Mouse (Mus musculus) urinary bladder, postnatal 36 days (tissue): ENCODE measurements around the gene Eif4b.
"Not testable (repeated sequence)": the region's sequence is repeated elsewhere in the genome, so short reads cannot be mapped to it uniquely, and the experiment has no call there.

ENCODE experiments used
- DNase-seq, 2 experiments: peaks; one replicate each; pipeline ENCODE4 v3.0.0; 2022; ENCODE audit warnings: low spot score in 2 of 2, mixed read lengths in 1 of 2

Gene Eif4b

DNA sequence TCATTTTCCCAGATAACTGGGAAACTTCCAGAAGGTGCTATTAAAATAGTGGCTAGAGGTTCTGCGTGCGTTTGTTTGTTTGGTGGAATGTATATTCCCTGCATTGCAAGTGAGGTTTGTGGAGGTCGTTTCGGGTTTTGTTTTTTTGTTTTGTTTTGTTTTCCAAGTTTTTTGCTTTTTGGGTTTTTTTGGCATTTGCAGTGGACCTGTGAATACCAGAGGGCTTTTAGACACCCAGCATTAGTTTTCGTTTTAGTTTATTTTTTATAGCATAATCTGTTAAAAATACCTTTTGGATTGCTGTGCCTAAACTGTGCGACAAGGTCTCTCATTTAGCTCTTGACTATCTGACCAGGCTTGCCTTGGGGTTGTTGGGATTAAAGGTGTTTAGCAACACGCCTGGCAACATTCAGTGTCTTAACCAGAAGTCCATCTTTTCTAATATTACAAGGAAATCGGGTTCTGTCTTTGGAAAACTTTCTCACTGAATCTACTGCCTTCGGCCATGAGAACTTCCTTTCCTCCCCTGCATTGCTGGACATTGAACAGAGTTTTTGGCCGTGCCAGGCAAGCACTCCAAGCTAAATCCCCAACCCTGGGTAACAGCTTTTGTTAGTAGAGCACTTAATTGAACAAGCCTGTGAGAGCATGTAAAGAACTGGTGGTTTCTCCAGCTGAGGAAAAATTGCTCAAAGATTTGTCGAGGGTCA, 1.5 kb downstream of the Eif4b start:
- no peak for DNase-seq

DNA sequence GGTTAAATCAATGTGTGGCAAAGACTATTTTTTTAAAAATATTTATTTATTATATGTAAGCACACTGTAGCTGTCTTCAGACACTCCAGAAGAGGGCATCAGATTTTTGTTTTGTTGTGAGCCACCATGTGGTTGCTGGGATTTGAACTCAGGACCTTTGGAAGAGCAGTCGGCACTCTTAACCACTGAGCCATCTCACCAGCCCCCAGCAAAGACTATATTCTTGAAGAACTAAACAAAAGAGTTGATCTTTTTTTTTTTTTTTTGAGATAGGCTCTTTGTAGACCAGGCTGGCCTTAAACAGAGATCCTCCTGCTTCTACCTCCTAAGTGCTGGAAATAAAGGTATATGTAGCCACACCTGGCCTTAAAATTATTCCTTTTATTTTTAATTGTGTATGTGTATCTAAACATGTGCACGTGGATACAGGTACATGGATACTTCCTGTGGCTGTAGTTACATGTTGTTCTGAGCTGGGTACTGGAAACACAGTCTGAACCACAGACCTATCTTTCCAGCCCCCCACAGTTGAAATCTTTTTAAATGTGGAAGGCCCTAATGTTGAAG, 3.6 kb downstream of the Eif4b start:
- DNase-seq, result no peak

DNA sequence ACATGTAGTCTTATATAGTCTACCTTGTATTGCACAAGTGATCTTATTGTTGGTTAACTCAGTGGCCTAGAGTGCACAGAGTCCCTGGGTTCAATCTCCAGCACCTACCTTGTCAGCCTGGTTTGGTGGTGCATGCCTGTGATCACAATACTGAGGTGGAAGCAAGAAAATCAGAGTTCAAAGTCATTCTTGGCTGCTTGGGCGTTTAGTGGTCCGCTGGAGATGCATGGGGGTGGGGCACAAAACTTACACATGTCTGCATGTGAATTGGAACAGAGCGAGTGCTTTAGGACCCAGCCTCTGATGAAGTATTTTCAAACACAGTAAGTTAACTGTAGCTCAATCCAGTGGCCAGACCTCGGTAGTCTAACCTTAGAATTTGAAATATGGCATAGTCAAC, 5.6 kb downstream of the Eif4b start:
- no peak for DNase-seq

DNA sequence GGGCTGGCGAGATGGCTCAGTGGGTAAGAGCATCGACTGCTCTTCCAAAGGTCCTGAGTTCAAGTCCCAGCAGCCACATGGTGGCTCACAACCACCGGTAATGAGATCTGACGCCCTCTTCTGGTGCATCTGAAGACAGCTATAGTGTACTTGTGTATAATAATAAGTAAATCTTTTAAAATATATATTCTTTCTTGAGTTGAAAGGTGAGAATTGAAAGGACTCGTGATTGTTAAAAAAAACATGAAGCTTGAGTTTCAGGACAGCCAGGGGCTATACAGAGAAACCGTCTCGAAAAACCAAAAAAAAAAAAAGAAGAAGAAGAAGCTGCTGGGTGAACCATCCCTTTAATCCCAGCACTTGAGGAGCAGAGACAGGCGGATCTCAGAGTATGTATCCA, 6.4 kb downstream of the Eif4b start:
- not testable (repeated sequence) for DNase-seq

DNA sequence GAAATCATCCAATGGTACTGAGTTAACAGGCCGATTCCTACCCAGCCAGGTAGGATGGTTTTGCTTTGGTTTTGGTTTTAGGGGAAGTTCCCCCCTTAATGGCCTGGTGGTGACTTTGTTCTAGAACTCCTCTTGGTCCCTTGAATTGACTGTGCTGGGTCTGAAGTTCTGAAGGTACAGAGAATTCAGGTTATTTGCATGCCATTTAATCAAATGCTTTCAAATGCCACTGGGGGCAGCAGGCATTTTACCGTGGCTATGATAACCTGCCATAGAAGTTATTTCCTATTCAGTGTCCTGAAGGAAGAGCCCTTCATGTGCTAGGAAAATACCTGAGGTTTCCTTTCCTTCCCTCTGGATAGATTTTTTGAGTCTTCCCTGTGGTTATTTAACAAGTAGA, 6.9 kb downstream of the Eif4b start:
- no peak for DNase-seq

DNA sequence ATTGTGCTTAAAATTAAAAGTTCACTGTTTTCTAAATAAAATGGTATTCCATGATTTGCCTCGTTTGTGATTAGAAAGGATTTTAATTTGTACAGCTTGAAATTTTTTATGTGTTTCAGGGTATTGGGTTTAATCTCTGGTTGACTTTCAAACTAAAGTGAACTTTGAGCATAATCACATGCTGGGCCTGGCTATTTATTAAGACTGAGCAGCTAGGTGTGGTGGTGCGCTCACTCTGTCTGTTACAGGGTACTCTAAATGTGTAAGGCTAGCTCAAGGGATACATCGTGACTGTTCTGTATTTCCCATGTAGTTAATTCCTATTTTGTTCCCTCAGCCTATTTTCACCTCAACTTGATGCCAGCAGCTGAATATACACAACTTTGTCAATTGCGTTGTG, 8.6 kb downstream of the Eif4b start:
- DNase-seq, result no peak

DNA sequence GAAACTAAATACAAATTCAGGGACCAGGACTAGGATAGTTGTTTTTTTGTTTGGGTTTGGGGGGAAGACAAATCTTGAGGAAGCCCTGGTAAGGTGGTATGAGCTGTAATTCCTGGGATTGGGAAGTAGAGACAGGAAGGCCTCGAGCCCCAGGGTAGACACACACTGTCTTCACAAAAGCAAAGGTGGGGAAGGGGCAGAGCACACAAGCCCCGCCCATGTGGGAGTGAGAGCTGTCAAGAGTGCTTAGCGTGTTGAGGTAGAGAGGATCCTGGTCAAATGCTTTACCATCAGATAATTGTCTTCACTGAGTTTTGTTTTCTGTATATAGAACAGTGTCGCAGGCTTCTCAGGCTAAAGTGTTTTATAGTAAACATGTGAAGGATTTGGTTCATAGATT, 9.5 kb downstream of the Eif4b start:
- DNase-seq, result no peak

DNA sequence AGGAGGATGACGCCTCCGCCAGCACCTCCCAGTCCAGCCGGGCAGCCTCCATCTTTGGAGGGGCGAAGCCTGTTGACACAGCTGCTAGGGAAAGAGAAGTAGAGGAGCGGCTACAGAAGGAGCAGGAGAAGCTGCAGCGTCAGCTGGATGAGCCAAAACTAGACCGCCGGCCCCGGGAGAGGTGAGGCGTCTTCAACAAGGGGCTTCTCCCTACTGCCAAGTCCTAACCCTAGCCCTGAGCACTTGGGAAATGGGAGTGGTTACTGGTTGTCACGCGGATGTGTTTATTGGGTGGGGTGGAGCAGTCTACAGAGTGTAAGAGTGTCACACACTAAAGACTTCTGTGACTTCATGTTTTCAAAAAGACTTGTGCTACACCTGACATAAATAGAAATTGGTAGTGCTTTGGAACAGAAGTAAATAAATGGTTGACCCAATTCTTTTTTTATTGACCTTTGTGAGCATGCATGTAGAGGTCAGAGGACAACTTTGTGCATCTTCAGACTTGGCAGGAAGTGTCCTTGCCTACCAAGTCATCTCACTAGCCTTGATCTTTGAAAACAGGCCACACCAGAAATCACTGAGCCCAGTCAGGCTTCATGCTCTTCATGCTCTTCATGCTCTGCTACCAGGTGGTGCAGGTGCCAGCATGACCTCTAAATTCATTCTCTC, 16.5 kb downstream of the Eif4b start:
- DNase-seq, result no peak

DNA sequence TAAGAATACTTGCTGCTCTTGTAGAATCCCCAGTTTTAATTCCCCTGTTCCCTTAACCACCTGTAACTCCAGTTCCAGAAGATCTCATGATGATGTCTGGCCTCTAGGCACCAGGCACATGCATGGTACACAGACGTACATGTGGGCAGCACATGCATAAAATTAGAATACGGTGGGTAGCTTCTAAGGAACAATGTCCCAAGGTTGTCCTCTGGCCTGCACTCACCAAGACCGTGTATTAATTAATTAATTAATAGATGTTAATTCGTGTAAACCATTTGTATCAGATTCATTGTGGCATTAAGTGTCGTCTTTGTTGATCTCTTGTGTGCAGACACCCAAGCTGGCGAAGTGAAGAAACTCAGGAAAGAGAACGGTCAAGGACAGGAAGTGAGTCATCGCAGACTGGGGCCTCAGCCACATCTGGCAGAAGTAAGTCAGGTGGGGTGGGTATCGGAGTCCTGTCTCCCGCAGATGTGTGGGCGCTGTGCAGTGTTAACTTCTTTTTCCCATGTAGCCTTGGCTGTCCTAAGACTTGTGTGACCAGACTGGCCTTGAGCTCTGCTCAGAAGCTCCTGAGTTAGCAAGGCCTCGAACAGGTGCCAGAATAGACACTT, 17.6 kb downstream of the Eif4b start:
- DNase-seq, result no peak

DNA sequence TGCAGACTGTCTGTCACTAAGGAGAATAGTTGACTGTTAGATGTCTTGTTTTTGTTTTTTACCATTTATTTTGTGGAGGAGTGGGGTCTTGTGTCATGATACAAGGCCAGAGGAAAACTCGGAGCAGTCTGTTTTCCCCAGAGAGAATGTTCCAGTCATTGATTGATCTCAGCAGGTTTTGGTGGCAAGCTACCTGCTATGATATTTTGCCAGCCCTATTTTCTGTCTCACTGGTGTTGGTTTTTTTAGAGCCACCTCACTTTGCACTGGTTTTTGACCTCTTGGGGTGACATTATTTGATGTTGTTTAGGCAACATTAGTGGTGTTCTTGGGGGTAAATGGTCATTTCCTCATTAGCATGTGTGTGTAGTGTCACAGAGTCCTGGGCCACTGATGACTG, 18.1 kb downstream of the Eif4b start:
- DNase-seq, result no peak

DNA sequence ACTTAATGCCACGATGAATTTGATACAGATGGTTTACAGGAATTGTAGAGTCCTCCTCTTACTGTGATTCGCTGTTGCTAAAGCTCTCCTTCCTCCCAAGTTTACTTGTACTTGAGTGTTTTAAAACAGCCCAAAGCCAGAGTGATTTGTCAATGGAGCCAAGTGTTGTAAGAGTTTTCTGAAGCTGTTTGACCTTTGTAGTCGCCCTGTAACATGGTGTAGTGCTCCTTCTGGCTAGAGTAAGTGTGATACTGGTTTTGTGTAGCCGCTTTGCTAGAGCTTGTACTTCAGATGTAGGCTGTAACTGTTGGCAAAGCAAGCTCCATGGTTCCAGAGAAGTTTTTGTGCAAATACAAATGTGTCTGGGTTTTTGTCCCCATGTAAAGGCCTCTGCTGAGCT, 18.6 kb downstream of the Eif4b start:
- no peak for DNase-seq

DNA sequence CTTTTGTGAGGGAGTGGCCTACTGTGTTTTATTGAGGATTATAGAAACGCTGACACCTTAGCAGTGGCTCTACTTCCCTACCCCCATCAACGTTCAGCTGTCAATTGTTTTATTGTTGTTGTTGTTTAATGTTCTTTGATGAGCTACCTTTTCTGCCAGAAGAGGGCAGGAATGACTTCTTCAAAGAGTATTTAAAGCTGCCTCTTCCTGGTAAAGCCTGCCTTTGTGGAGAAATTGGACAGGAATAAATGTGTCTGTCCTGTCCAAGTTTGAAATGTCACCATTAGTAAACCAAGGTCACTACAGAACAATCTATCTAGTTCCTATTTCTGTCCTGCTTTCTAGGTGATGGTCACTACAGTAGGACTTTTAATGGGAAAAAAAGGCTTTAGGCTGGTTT, 20.6 kb downstream of the Eif4b start:
- DNase-seq, result no peak

DNA sequence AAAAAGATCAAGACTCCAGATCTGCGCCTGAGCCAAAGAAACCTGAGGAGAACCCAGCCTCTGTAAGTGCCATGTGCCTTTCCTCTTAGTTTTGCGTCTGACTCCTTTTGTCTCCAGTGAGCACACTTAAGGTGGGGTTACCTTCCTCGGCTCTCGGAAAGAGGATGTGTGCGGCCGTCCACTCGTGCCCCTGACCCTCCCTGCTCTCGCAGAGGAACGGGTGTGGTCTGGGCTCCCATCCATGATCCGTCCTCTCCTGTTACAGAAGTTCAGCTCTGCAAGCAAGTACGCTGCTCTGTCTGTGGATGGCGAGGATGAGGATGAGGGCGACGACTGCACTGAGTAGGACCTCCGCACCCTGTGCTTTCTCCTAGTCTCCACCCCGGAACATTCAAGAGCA, 21.4 kb downstream of the Eif4b start:
- no peak for DNase-seq

DNA sequence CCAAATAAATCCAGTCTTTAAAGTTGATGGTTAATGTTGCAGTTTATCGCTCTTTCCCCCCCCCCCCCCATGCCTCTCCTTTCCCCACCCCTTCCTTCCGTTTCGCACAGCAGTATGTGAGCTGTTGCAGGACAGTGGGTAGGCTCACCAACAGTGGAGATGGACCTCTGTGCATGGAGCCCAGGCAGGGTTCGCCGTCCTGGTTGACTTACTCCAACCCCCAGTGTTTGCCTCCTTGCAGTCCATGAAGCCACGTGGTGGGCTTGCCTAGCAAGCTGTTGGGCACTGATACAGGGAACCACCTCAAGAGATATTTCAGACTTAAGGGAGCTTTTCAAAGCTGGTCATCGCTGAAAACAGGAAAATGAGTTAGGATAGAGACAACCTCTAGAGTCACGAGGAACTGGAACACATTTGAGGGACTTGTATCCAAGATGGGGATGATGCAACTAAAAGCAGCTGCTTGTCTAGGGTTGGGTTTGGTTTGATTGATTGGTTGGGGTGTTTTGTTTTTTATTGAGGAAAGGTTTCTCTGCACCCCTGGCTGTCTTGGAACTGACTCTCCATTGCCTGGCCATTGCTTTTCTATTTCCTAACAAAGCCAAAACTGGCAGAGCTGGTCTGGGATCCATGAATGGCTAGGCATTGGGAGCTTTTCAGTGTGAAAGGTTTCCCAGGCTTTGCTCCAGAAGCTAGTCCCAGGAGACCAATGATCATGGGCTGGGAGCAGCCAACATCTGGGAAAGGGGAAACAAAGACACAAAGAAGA, 23.8 kb downstream of the Eif4b start:
- DNase-seq, result peak in 1 of 2 experiments; percentile 73

DNA sequence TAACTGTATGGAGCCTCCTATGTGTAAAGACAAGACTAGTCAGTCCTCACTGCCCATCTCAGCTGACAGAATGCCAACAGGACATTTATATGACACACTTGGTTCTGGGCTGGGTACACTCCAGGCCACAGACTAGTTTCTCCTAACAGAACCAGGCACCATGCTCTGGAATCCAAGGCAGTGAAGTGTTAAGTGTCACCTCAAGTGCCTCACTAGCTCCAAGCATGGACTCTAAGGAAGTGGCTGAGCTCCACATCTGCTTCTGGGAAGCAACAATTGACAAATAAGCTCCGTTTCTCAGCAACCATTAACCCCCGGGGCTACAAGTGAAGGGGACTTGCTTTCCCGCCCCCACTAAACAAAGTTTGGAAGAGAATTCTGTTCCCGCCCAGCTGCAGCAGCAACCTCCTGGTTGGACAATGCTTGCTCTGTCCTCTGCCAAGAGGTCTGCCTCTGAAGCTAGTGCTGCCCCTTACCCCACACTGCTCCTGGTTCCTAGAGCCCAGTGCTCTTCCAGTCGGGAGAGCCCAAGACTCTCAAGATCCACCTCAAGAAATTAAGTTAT, 24.5 kb downstream of the Eif4b start:
- DNase-seq, result no peak

DNA sequence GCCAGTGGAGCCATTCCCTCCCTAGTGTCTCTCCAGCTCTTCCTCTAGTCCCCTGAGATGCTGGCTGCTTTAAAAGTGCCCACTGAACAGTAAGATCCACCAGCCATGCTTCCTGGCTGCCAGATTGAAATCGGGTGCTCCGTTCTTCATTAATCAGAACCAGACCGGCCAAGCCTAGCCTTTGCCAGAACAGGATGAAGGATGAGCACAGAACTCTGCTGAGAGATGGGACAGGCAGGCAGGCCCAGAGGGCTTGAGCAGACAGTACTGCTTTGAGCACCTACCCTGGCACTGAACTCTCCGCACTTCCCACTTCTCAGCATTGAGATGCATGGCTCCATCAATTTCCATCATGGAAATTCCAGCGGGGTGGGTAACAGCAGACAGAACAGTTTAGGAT, 25.7 kb downstream of the Eif4b start:
- no peak for DNase-seq

DNA sequence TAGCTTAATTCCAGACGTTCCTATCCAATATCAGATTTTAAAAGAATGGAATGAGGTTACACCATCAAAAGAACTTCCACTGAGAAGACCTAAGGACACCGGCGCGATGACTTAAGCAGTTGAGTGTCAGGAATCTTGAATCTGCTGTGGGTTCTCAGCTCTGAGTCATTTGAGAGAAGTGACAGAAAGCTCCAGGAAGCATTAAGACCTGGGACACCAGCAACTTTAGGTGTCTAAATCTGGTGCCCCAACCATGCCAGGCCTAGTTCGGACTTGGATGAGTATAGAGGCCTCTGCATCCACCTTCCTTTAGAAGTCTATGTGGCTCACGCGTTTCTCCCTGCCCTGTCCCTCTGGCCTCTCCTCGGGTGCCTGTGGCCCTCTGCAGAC, 26.2 kb downstream of the Eif4b start:
- no peak for DNase-seq

DNA sequence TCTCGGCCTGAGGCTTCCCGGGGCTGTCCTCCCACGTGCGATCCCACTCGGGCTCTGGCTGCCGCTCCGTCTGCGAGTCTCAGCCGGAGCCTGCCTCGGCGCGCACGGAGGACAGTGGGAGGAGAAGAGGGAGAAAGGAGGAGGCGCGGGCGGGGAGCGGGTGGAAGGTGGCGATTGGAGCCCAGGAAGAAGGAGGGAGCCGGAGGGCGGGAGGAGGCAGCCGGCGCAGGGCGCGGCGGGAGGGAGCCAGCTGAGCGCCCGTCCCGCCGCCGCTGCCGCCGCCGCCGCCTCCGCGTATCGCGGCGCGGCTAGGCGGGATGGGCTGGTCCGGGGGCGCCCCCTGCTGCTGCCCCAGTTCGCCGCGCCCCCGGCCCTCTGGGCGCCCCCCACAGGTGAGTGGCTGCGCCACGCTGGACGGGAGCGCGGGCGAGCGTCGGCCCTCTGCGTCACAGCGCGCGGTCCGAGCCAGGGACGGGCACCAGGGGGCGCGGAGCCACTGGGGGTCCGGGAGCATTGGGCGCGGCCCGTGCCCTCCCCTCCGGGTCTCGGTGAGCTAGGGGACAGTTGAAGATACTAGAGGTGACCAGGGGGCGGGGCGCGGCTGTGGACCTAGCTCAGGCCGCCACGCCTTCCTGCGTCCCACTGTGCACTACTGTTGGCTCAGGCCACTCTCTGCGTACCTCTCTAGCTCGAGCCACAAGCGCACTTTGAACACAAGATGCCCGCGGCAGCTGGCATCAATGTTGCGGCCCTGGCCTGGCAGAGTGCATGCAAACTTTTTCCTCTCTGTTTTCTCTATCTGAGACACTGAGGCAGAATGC, 26.8 kb downstream of the Eif4b start, which contains the start of gene Tns2:
Gene Tns2 (plus strand): TSS at position 253 of the 821 bp plus-strand sequence.
- peak; percentile 77 to 91 for DNase-seq

DNA sequence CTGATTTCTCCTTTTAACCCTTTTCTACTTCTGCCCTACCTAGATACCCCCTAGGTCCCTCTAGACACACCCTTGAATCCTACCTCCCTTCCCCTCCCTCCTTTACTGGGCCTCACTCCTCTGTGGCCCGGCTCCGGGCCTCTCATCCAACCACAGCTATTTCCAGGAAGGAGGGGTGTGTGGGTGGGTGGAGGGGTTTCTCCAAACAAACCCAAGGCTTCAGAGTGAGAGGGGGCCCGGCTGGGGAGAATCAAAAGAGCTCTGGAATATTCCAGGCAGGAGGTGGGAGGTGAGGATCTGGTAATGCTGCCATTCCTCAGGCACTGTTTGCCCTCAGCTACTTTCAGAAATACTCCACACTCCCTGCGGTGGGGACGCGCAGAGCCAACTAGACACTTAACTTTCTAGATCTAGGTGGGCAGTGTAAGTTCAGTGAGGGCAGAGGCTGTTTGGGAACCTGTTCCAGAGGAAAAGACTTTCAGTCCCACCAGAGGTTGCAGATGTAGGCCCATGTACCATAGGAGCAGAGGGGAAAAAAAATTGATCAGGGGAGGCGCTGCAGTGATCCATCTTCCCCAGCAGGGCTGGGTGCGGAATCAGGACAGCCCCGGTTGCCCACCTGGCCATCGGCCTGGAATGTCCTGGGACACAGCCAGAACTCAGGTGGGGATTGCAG, 27.6 kb downstream of the Eif4b start:
- no peak for DNase-seq
